ENCODE assay signal across 9 mouse cellular contexts in genomic region chr16:91864646-91865332, GRCm38 (mm10).
DNase-seq lines count a peak whose midpoint lies in the region; ATAC-seq lines count a peak whose summit lies in the region.
"Had no signal": no experiment of that assay in that cellular context is flagged by ENCODE, and none has a peak within 500 bp of the region (broad histone marks: within the 10 kb centered on the region; RNA-seq: fewer than 3 reads in every experiment).

No protein-coding gene starts in this region.

- H3K9me3 ChIP-seq in kidney, embryonic 15.5 days (replicated peaks), result no peaks in the 10 kb centered on the region
- H3K9me3 ChIP-seq in intestine, embryonic 14.5 days (ENCODE audit: control insufficient read depth, low read length), result no peaks in the 10 kb centered on the region
- no peaks in the 10 kb centered on the region for H3K9me3 ChIP-seq in neural tube, embryonic 15.5 days (replicated peaks)
- no peaks in the 10 kb centered on the region for H3K9me3 ChIP-seq in midbrain, embryonic 14.5 days (ENCODE audit: control insufficient read depth, low read length)

- no peak for DNase-seq in kidney, adult 18-20 months
- DNase-seq in c-Kit-positive CD71-positive TER-119-positive erythroid progenitor cells, embryonic 14.5 days (ENCODE audit: low spot score), result peak; percentile 85
- DNase-seq in intestine, embryonic 14.5 days (ENCODE audit: low spot score), result no peak
- DNase-seq in natural killer cell, adult 2 months (ENCODE audit: low spot score in 2 of 2), result no peak
- no peak for DNase-seq in layer of hippocampus, postnatal 25 days (ENCODE audit: extremely low spot score in 1 of 2, low spot score in 1 of 2)
- no peak for DNase-seq in midbrain, embryonic 14.5 days
- DNase-seq: embryo, embryonic 11 days had no signal

- WGBS in kidney, embryonic 15.5 days, result 66% methylated on average over 10 of the region's 10 CpGs
- 80% methylated on average over 10 of the region's 10 CpGs for WGBS in intestine, embryonic 14.5 days
- WGBS in neural tube, embryonic 15.5 days, result 71% methylated on average over 10 of the region's 10 CpGs
- WGBS in midbrain, embryonic 14.5 days, result 86% methylated on average over 10 of the region's 10 CpGs

- peaks cover 32% of the 10 kb centered on the region for H3K4me1 ChIP-seq in kidney, embryonic 15.5 days
- H3K4me1 ChIP-seq in intestine, embryonic 14.5 days (replicated peaks; ENCODE audit: control insufficient read depth, insufficient read depth, low read length), result peaks cover 25% of the 10 kb centered on the region
- peaks cover 34% of the 10 kb centered on the region for H3K4me1 ChIP-seq in neural tube, embryonic 15.5 days
- H3K4me1 ChIP-seq in midbrain, embryonic 14.5 days (ENCODE audit: control insufficient read depth, insufficient read depth, low read length), result no peaks in the 10 kb centered on the region

- H3K36me3 ChIP-seq in kidney, embryonic 15.5 days, result peaks cover 52% of the 10 kb centered on the region
- peaks cover 43% of the 10 kb centered on the region for H3K36me3 ChIP-seq in intestine, embryonic 14.5 days (ENCODE audit: control insufficient read depth, insufficient read depth, low read length)
- H3K36me3 ChIP-seq in neural tube, embryonic 15.5 days, result peaks cover 49% of the 10 kb centered on the region
- peaks cover 70% of the 10 kb centered on the region for H3K36me3 ChIP-seq in midbrain, embryonic 14.5 days (ENCODE audit: control insufficient read depth, insufficient read depth, low read length)

- no peak overlapping the region for H3K27ac ChIP-seq in kidney, embryonic 15.5 days
- 0 out of 2 replicates have a peak overlapping the region, but pooled peaks have one; percentile 13 for H3K27ac ChIP-seq in intestine, embryonic 14.5 days (ENCODE audit: low read depth)
- H3K27ac ChIP-seq in neural tube, embryonic 15.5 days (replicated peaks), result peak overlapping the region; percentile 23; the same call in 1 of the 2 replicates
- H3K27ac ChIP-seq in midbrain, embryonic 14.5 days (replicated peaks; ENCODE audit: low read depth, low read length), result no peak overlapping the region

- no peak overlapping the region for H3K9ac ChIP-seq in kidney, embryonic 15.5 days
- no peak overlapping the region for H3K9ac ChIP-seq in intestine, embryonic 14.5 days (ENCODE audit: low read length)
- H3K9ac ChIP-seq in neural tube, embryonic 15.5 days (replicated peaks), result no peak overlapping the region
- H3K9ac ChIP-seq in midbrain, embryonic 14.5 days (replicated peaks; ENCODE audit: low read length), result no peak overlapping the region

- no peaks in the 10 kb centered on the region for H3K27me3 ChIP-seq in kidney, embryonic 15.5 days
- H3K27me3 ChIP-seq in intestine, embryonic 14.5 days (replicated peaks; ENCODE audit: control insufficient read depth, insufficient read depth, low read length), result no peaks in the 10 kb centered on the region
- no peaks in the 10 kb centered on the region for H3K27me3 ChIP-seq in neural tube, embryonic 15.5 days (replicated peaks)
- no peaks in the 10 kb centered on the region for H3K27me3 ChIP-seq in midbrain, embryonic 14.5 days (ENCODE audit: control insufficient read depth, insufficient read depth, low read length)

- ATAC-seq in kidney, embryonic 15.5 days (replicated peaks; ENCODE audit: low FRiP score), result peak; percentile 57
- ATAC-seq in intestine, embryonic 14.5 days (replicated peaks; ENCODE audit: low FRiP score, low TSS enrichment, low read depth), result no peak; the same call in 1 of the 2 replicates
- no peak for ATAC-seq in neural tube, embryonic 15.5 days (ENCODE audit: low FRiP score)
- ATAC-seq in midbrain, embryonic 14.5 days (ENCODE audit: low FRiP score, low TSS enrichment), result no peak

- no peak overlapping the region for H3K4me2 ChIP-seq in kidney, embryonic 15.5 days
- H3K4me2 ChIP-seq in intestine, embryonic 14.5 days (ENCODE audit: low read length), result no peak overlapping the region
- no peak overlapping the region for H3K4me2 ChIP-seq in neural tube, embryonic 15.5 days
- no peak overlapping the region for H3K4me2 ChIP-seq in midbrain, embryonic 14.5 days (ENCODE audit: low read length)

- no peak overlapping the region for H3K4me3 ChIP-seq in kidney, embryonic 15.5 days (replicated peaks)
- no peak overlapping the region for H3K4me3 ChIP-seq in intestine, embryonic 14.5 days (ENCODE audit: low read depth, low read length)
- no peak overlapping the region for H3K4me3 ChIP-seq in neural tube, embryonic 15.5 days (replicated peaks)
- H3K4me3 ChIP-seq in midbrain, embryonic 14.5 days (replicated peaks; ENCODE audit: low read depth, low read length), result no peak overlapping the region

Comparison
In these comparisons a context has a peak if more than half of its experiments do, and no peak if none do; other contexts are left out.
1. H3K27ac ChIP-seq: peak in intestine, embryonic 14.5 days (single experiment) and neural tube, embryonic 15.5 days (single experiment); none in kidney, embryonic 15.5 days (single experiment) and midbrain, embryonic 14.5 days (single experiment).